Mouse (Mus musculus) embryonic fibroblast, embryonic 13.5 days (primary cell): ENCODE measurements around the gene Gp1ba.

ENCODE experiments used
- CTCF ChIP-seq: IDR thresholded peaks from 2 replicates; pipeline ENCODE4 v1.5.1; 2011; ENCODE audit warnings: mild to moderate bottlenecking, control low read depth, low read length, moderate library complexity, borderline replicate concordance; ENCODE audit not compliant: insufficient read depth
- POLR2A ChIP-seq: IDR thresholded peaks from 2 replicates; pipeline ENCODE4 v1.6.1; 2011; ENCODE audit warnings: low read depth, mild to moderate bottlenecking, control low read depth, low read length, moderate library complexity

DNA sequence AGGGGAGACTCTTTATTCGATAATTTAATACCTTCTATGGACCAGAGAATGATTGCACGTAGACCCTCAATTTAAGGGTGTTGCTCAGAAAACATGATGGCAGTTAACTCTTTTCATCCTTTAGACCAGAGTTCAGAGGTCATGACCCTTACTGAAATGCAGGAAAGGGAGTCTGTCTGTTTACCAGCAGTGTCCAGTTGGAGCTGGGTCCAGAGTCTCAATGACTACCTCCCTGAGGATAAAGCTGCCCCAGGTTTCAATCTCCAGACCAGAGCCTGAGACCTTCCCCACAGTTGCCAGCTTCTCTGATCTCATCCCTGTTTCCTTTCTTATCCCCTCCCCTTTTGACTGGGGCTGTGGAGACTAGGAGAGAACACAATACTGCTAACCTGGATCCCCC, 39.7 kb downstream of the Gp1ba start:
- TF ChIP-seq CTCF (no peak), POLR2A (no peak)
